Mouse (Mus musculus) heart, embryonic 16.5 days (tissue): ENCODE data around the gene Rnf180. TPM values are rescaled to one million over a fixed set of nuclear protein-coding genes. Genes with fewer than 3 reads are reported as not detected.
A peak's percentile ranks its signal among the peaks of the same experiment; 100 is the strongest.

Experiments used
- ATAC-seq: fragments of 200-750 bp; cut with Nextera tagmentation; replicated peaks from 2 replicates; pipeline ENCODE4 v1.8.0; 2017; ENCODE audit warnings: moderate number of reproducible peaks; ENCODE audit not compliant: insufficient read depth, low FRiP score; ENCODE audit errors: extremely low read depth
- H3K27ac ChIP-seq: fragments of 300-500 bp; sonication (generic); 2 replicates; pipeline ENCODE4 v1.5.1; 2014; ENCODE audit warnings: mild to moderate bottlenecking, low read length, control low read depth, moderate library complexity
- H3K27me3 ChIP-seq: fragments of 300-500 bp; sonication (generic); 2 replicates; pipeline ENCODE4 v1.6.1; 2014; ENCODE audit warnings: low read length, mixed read lengths; ENCODE audit not compliant: control insufficient read depth, insufficient read depth
- H3K36me3 ChIP-seq: fragments of 300-500 bp; sonication (generic); 2 replicates; pipeline ENCODE4 v1.6.1; 2014; ENCODE audit not compliant: control insufficient read depth, insufficient read depth
- H3K4me1 ChIP-seq: fragments of 300-500 bp; sonication (generic); 2 replicates; pipeline ENCODE4 v1.6.1; 2014; ENCODE audit warnings: low read length, mixed read lengths; ENCODE audit not compliant: control insufficient read depth, insufficient read depth
- H3K4me2 ChIP-seq: fragments of 300-500 bp; sonication (generic); 2 replicates; pipeline ENCODE4 v1.6.1; 2014; ENCODE audit warnings: low read depth, mild to moderate bottlenecking, control low read depth, low read length
- H3K4me3 ChIP-seq: fragments of 300-500 bp; sonication (generic); 2 replicates; pipeline ENCODE4 v1.5.1; 2014; ENCODE audit warnings: mild to moderate bottlenecking, control low read depth, low read length
- H3K9ac ChIP-seq: fragments of 300-500 bp; sonication (generic); 2 replicates; pipeline ENCODE4 v1.6.1; 2014; ENCODE audit warnings: low read length, control low read depth
- H3K9me3 ChIP-seq: fragments of 300-500 bp; sonication (generic); replicated peaks from 2 replicates; pipeline ENCODE4 v1.6.1; 2016; ENCODE audit warnings: low read length; ENCODE audit not compliant: control insufficient read depth
- WGBS: fragments of 180-500 bp; shearing (Covaris S2); extraction: QIAGEN DNeasy Blood & Tissue Kit; methylation state at CpG from one replicate; pipeline ENCODE4 v1.1.7; 2014; 5-methylcytosine and 5-hydroxymethylcytosine counted together
- polyA plus RNA-seq: library from polyadenylated mRNA; unstranded; fragments of >200 nt; fragmentation: Nextera tagmentation; extraction: Ambion mirVana; gene quantifications from 2 replicates; pipeline ENCODE4 v1.2.1, GENCODE M21; 2015

The Rnf180 gene
- polyA plus RNA-seq, 1 experiment from 2014 or later = 1.7 TPM

- Histone ChIP-seq H3K27ac (no peak overlapping the region), H3K9me3 (no peaks in the 10 kb centered on the region), H3K9ac (no peak overlapping the region), H3K27me3 (no peaks in the 10 kb centered on the region), H3K4me1 (no peaks in the 10 kb centered on the region), H3K36me3 (no peaks in the 10 kb centered on the region), H3K4me2 (0 out of 2 replicates have a peak overlapping the region, but pooled peaks have one; percentile 8), H3K4me3 (no peak overlapping the region)
- 40% methylated on average over 10 of the region's 10 CpGs for WGBS
- no peak for ATAC-seq
These were observed 70.6 kb downstream of the Rnf180 start for GRCm38 (mm10) chr13:105224048-105224447.

GRCm38 (mm10) chr13:105223147-105223546, 71.5 kb downstream of the Rnf180 start:
- H3K4me2 ChIP-seq = no peak overlapping the region
- H3K9me3 ChIP-seq = no peaks in the 10 kb centered on the region
- H3K27ac ChIP-seq = no peak overlapping the region
- H3K27me3 ChIP-seq = no peaks in the 10 kb centered on the region
- no peak overlapping the region for H3K9ac ChIP-seq
- no peak overlapping the region for H3K4me3 ChIP-seq
- peak; percentile 49 for ATAC-seq
- H3K36me3 ChIP-seq = no peaks in the 10 kb centered on the region
- H3K4me1 ChIP-seq = no peaks in the 10 kb centered on the region
- WGBS = 62% methylated on average over 3 of the region's 3 CpGs

GRCm38 (mm10) chr13:105222016-105222725, 72.4 kb downstream of the Rnf180 start:
- Histone ChIP-seq H3K9ac (no peak overlapping the region), H3K27me3 (no peaks in the 10 kb centered on the region), H3K4me2 (no peak overlapping the region), H3K36me3 (no peaks in the 10 kb centered on the region), H3K4me1 (no peaks in the 10 kb centered on the region), H3K9me3 (no peaks in the 10 kb centered on the region), H3K4me3 (no peak overlapping the region), H3K27ac (no peak overlapping the region)
- no peak for ATAC-seq
- 87% methylated on average over 5 of the region's 5 CpGs for WGBS

GRCm38 (mm10) chr13:105210746-105211145, 83.9 kb downstream of the Rnf180 start:
- no peaks in the 10 kb centered on the region for H3K4me1 ChIP-seq
- no peaks in the 10 kb centered on the region for H3K9me3 ChIP-seq
- no peaks in the 10 kb centered on the region for H3K27me3 ChIP-seq
- no peak overlapping the region for H3K4me2 ChIP-seq
- H3K9ac ChIP-seq = no peak overlapping the region
- no peak overlapping the region for H3K27ac ChIP-seq
- H3K4me3 ChIP-seq = no peak overlapping the region
- no peaks in the 10 kb centered on the region for H3K36me3 ChIP-seq
- WGBS = 75% methylated on average over 3 of the region's 3 CpGs
- no peak for ATAC-seq

- no peak overlapping the region for H3K4me2 ChIP-seq
These were observed 90.8 kb downstream of the Rnf180 start for GRCm38 (mm10) chr13:105203851-105204250.

GRCm38 (mm10) chr13:105198658-105199057, 96.0 kb downstream of the Rnf180 start:
- ATAC-seq = no peak
- H3K9me3 ChIP-seq = no peaks in the 10 kb centered on the region
- WGBS = 77% methylated on average over 3 of the region's 3 CpGs

More at GRCm38 (mm10) chr13:105203851-105204250, 90.8 kb downstream of the Rnf180 start:
- Histone ChIP-seq H3K4me1 (no peaks in the 10 kb centered on the region), H3K4me3 (no peak overlapping the region), H3K27ac (no peak overlapping the region), H3K9ac (no peak overlapping the region), H3K36me3 (no peaks in the 10 kb centered on the region), H3K27me3 (no peaks in the 10 kb centered on the region), H3K9me3 (no peaks in the 10 kb centered on the region)
- ATAC-seq = no peak
- WGBS = 83% methylated on average over 3 of the region's 3 CpGs

GRCm38 (mm10) chr13:105198028-105198427, 96.6 kb downstream of the Rnf180 start:
- ATAC-seq = no peak
- no peaks in the 10 kb centered on the region for H3K36me3 ChIP-seq
- no peaks in the 10 kb centered on the region for H3K9me3 ChIP-seq
- no peak overlapping the region for H3K4me2 ChIP-seq
- 58% methylated on average over 3 of the region's 3 CpGs for WGBS
- no peak overlapping the region for H3K27ac ChIP-seq
- no peaks in the 10 kb centered on the region for H3K4me1 ChIP-seq
- H3K9ac ChIP-seq = no peak overlapping the region
- no peaks in the 10 kb centered on the region for H3K27me3 ChIP-seq
- H3K4me3 ChIP-seq = no peak overlapping the region

More at GRCm38 (mm10) chr13:105198658-105199057, 96.0 kb downstream of the Rnf180 start:
- Histone ChIP-seq H3K9ac (no peak overlapping the region), H3K4me1 (no peaks in the 10 kb centered on the region), H3K36me3 (no peaks in the 10 kb centered on the region), H3K4me2 (no peak overlapping the region), H3K4me3 (no peak overlapping the region), H3K27me3 (no peaks in the 10 kb centered on the region), H3K27ac (no peak overlapping the region)

- H3K36me3 ChIP-seq = no peaks in the 10 kb centered on the region
- no peak for ATAC-seq
- H3K4me3 ChIP-seq = no peak overlapping the region
- 59% methylated on average over 7 of the region's 7 CpGs for WGBS
- H3K9ac ChIP-seq = no peak overlapping the region
- no peaks in the 10 kb centered on the region for H3K27me3 ChIP-seq
- no peak overlapping the region for H3K27ac ChIP-seq
- no peaks in the 10 kb centered on the region for H3K4me1 ChIP-seq
- H3K4me2 ChIP-seq = no peak overlapping the region
- H3K9me3 ChIP-seq = no peaks in the 10 kb centered on the region
These were observed 101.0 kb downstream of the Rnf180 start for GRCm38 (mm10) chr13:105193583-105193982.

GRCm38 (mm10) chr13:105188730-105189129, 105.9 kb downstream of the Rnf180 start:
- Histone ChIP-seq H3K27ac (no peak overlapping the region), H3K36me3 (no peaks in the 10 kb centered on the region), H3K27me3 (no peaks in the 10 kb centered on the region), H3K9ac (no peak overlapping the region), H3K4me3 (no peak overlapping the region), H3K4me2 (no peak overlapping the region), H3K9me3 (no peaks in the 10 kb centered on the region), H3K4me1 (no peaks in the 10 kb centered on the region)
- ATAC-seq = no peak
- 84% methylated on average over 7 of the region's 7 CpGs for WGBS
